Mouse (Mus musculus) leukemia stem cell, adult 10-12 weeks (primary cell): Measurements from ENCODE around the gene Cfap300. TPM values are rescaled to one million over a fixed set of nuclear protein-coding genes. Genes with fewer than 3 reads are reported as not detected.

Source experiments
- polyA plus RNA-seq: library from polyadenylated mRNA; stranded (reverse); fragments of >175 nt; gene quantifications from 2 replicates; pipeline ENCODE4 v1.2.3, GENCODE M21; 2012; ENCODE audit warnings: low replicate concordance

The Cfap300 gene
- 2.1 and 4.9 TPM in 2 replicates for polyA plus RNA-seq

GRCm38 (mm10) chr9:8042338-8043043, at the start of gene Cfap300:
TSS of gene Cfap300 (minus strand) at chr9:8042823.

DNA sequence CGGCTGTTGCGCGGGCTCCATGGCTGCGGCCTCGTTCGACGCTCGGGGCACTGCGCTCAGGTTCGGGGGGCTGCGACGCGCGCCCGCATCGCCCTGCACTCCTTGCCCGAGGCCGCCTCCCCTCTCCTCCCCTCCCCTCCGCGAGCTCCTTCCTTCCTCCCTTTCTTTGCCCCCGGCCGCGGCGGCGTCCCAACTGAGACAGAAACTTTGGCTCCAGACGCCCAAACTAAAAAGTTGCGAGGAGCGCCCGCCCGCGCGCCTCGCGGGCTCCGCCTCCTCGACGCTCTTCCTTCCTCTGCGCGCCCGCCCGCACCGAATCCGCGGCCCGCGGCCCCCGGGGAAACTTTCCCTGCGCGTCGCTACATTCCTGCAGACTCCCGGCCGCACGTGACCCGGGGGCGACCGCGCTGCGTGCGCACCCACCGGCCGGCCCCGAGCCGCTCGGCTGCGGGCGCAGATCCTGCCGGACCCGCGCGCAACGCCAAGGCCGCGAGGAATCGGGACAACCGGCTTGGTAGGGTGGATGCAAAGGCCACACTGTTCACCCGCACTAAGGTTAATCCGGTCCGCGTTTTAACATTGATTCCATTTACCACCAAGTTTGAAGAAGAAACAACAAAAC, 38.1 kb downstream of the Cfap300 start, which contains the start of gene Yap1:
Gene Yap1 (minus strand): TSS at position 227 of the 622 bp plus-strand sequence.

Other genes with a start within 250 kb of the Cfap300 start
- gene Birc2, start 205.8 kb downstream of the Cfap300 start, polyA plus RNA-seq = 8.6 and 15.7 TPM in 2 replicates
- gene Birc3, start 169.6 kb downstream of the Cfap300 start, polyA plus RNA-seq = 4.3 and 4.7 TPM in 2 replicates
- 0.47 and 0.66 TPM in 2 replicates for gene Yap1, start 38.2 kb downstream of the Cfap300 start, polyA plus RNA-seq
- gene Cep126, start 91.5 kb upstream of the Cfap300 start, polyA plus RNA-seq = 0.09 TPM in 1 of 2 replicates, not detected in the other